Mouse (Mus musculus) olfactory bulb, adult 2 months (tissue): ENCODE measurements at regions not wholly inside any gene's neighbourhood (a gene's known extent, or its start where the extent isn't known, plus 50 kb on each side); places are given as distances from the start of the nearest gene placed in this dataset.

ENCODE experiments used
- CTCF ChIP-seq: fragments of 200-500 bp; IDR thresholded peaks from 2 replicates; pipeline ENCODE4 v1.5.1; 2012; ENCODE audit warnings: low read depth, mild to moderate bottlenecking, low read length, moderate library complexity; ENCODE audit not compliant: insufficient read depth
- POLR2A ChIP-seq: fragments of 200-500 bp; IDR thresholded peaks from 2 replicates; pipeline ENCODE4 v1.6.1; 2012; ENCODE audit warnings: mild to moderate bottlenecking, low read depth, low read length, moderate library complexity; ENCODE audit not compliant: insufficient read depth

GRCm38 (mm10) chr10:106010131-106010530 is 169.0 kb upstream of the Mettl25 start:
- TF ChIP-seq CTCF (no peak), POLR2A (no peak)
